Mouse (Mus musculus): ENCODE data around the gene Gm17018. TPM values are rescaled to one million over a fixed set of nuclear protein-coding genes. Genes with fewer than 3 reads are reported as not detected.
A peak's percentile ranks its signal among the peaks of the same experiment; 100 is the strongest.
"Not testable (repeated sequence)": the region's sequence is repeated elsewhere in the genome, so short reads cannot be mapped to it uniquely, and the experiment has no call there.

Gm17018 gene
- total RNA-seq, 2 experiments from 2014 or later = 55.4 to 65.4 TPM

GRCm38 (mm10) chr19:45535929-45536328 is 24.5 kb upstream of the Gm17018 start:
- TF ChIP-seq CTCF (conservative IDR thresholded peaks at IDR 0.05) = no peak
- Histone ChIP-seq H3K27ac (no peak overlapping the region), H3K4me3 (no peak overlapping the region)
- DNase-seq (ENCODE audit: low spot score in 2 of 2) = no peak

- Histone ChIP-seq H3K4me3 (no peak overlapping the region), H3K27ac (no peak overlapping the region)
- TF ChIP-seq CTCF (conservative IDR thresholded peaks at IDR 0.05) = peak; percentile 76
- no peak for DNase-seq (ENCODE audit: low spot score in 2 of 2)
These were observed 22.9 kb upstream of the Gm17018 start for GRCm38 (mm10) chr19:45537505-45537904.

- peak in 1 of 2 experiments; percentile 43 for DNase-seq (ENCODE audit: low spot score in 2 of 2)
- 0 out of 2 replicates have a peak, but pooled peaks have one; percentile 16 for TF ChIP-seq CTCF (conservative IDR thresholded peaks at IDR 0.05)
- H3K4me3 ChIP-seq = peak overlapping the region; percentile 61; the same call in 1 of the 2 replicates
- peak overlapping the region; percentile 51 for H3K27ac ChIP-seq
These were observed 19.6 kb upstream of the Gm17018 start for GRCm38 (mm10) chr19:45540657-45541408.

GRCm38 (mm10) chr19:45541409-45542041 is 18.9 kb upstream of the Gm17018 start:
- Histone ChIP-seq H3K27ac (peak overlapping the region; percentile 84), H3K4me3 (peak overlapping the region; percentile 61)
- DNase-seq (ENCODE audit: low spot score in 2 of 2) = peak in 1 of 2 experiments; percentile 48
- peak; percentile 38 for TF ChIP-seq CTCF (conservative IDR thresholded peaks at IDR 0.05)

GRCm38 (mm10) chr19:45542061-45542460 is 18.4 kb upstream of the Gm17018 start:
- TF ChIP-seq CTCF (conservative IDR thresholded peaks at IDR 0.05) = no peak
- no peak for DNase-seq (ENCODE audit: low spot score in 2 of 2)
- peak overlapping the region; percentile 61 for H3K4me3 ChIP-seq
- peak overlapping the region; percentile 84 for H3K27ac ChIP-seq

GRCm38 (mm10) chr19:45544152-45544924 is 16.1 kb upstream of the Gm17018 start:
- peak overlapping the region; percentile 60 for H3K4me3 ChIP-seq
- no peak for DNase-seq (ENCODE audit: low spot score in 2 of 2)
- no peak for TF ChIP-seq CTCF (conservative IDR thresholded peaks at IDR 0.05)
- H3K27ac ChIP-seq = no peak overlapping the region

- Histone ChIP-seq H3K4me3 (peak overlapping the region; percentile 60), H3K27ac (no peak overlapping the region)
- peak; percentile 67 to 80 for DNase-seq (ENCODE audit: low spot score in 2 of 2)
- TF ChIP-seq CTCF (conservative IDR thresholded peaks at IDR 0.05) = peak; percentile 99
These were observed 15.5 kb upstream of the Gm17018 start for GRCm38 (mm10) chr19:45544925-45545321.

GRCm38 (mm10) chr19:45548196-45548595 is 12.2 kb upstream of the Gm17018 start:
- H3K4me3 ChIP-seq; H3K27ac ChIP-seq; DNase-seq (ENCODE audit: low spot score in 2 of 2): not testable (repeated sequence)

GRCm38 (mm10) chr19:45549128-45549915 is 11.1 kb upstream of the Gm17018 start:
- DNase-seq (ENCODE audit: low spot score in 2 of 2) = no peak
- no peak for TF ChIP-seq CTCF (conservative IDR thresholded peaks at IDR 0.05)
- Histone ChIP-seq H3K4me3 (no peak overlapping the region), H3K27ac (no peak overlapping the region)

GRCm38 (mm10) chr19:45549948-45550347 is 10.5 kb upstream of the Gm17018 start:
- no peak for DNase-seq (ENCODE audit: low spot score in 2 of 2)
- Histone ChIP-seq H3K27ac (no peak overlapping the region), H3K4me3 (no peak overlapping the region)
- TF ChIP-seq CTCF (conservative IDR thresholded peaks at IDR 0.05) = no peak

- no peak for DNase-seq (ENCODE audit: low spot score in 2 of 2)
- Histone ChIP-seq H3K4me3 (no peak overlapping the region), H3K27ac (no peak overlapping the region)
- no peak for TF ChIP-seq CTCF (conservative IDR thresholded peaks at IDR 0.05)
These were observed 8.2 kb upstream of the Gm17018 start for GRCm38 (mm10) chr19:45552187-45552586.

- TF ChIP-seq CTCF (conservative IDR thresholded peaks at IDR 0.05) = no peak
- DNase-seq (ENCODE audit: low spot score in 2 of 2) = no peak
- Histone ChIP-seq H3K27ac (no peak overlapping the region), H3K4me3 (no peak overlapping the region)
These were observed 6.3 kb upstream of the Gm17018 start for GRCm38 (mm10) chr19:45554136-45554535.
